Mouse (Mus musculus) lung, adult 2 months (tissue): ENCODE measurements at regions not wholly inside any gene's neighbourhood (a gene's known extent, or its start where the extent isn't known, plus 50 kb on each side); places are given as distances from the start of the nearest gene placed in this dataset.

ENCODE experiments used
- CTCF ChIP-seq: fragments of 200-500 bp; IDR thresholded peaks from 2 replicates; pipeline ENCODE4 v1.5.1; 2011; ENCODE audit warnings: mild to moderate bottlenecking, low read length, control low read depth; ENCODE audit not compliant: insufficient read depth
- POLR2A ChIP-seq: fragments of 200-500 bp; IDR thresholded peaks from 2 replicates; pipeline ENCODE4 v1.6.1; 2011; ENCODE audit warnings: low read depth, mild to moderate bottlenecking, control low read depth, low read length, borderline replicate concordance; ENCODE audit errors: extremely low read depth

- TF ChIP-seq CTCF (no peak), POLR2A (no peak)
Measured at GRCm38 (mm10) chr15:32034790-32035189, 142.3 kb upstream of the Tas2r119 start.
